Mouse (Mus musculus) right cerebral cortex, adult 18-20 months (tissue): ENCODE measurements around the gene Slc23a4.

Source experiments
- DNase-seq: peaks from one replicate; pipeline ENCODE4 v3.0.0; 2022; ENCODE audit warnings: mixed read lengths

Gene Slc23a4

GRCm38 (mm10) chr6:34910371-34911219, 77.6 kb downstream of the Slc23a4 start, which contains the start of gene Wdr91:
Gene Wdr91, minus strand, starts transcription at chr6:34910876.
- DNase-seq: peak; percentile 93

GRCm38 (mm10) chr6:34909631-34910345, 78.4 kb downstream of the Slc23a4 start:
- no peak for DNase-seq

- no peak for DNase-seq
These were observed 80.4 kb downstream of the Slc23a4 start for GRCm38 (mm10) chr6:34907696-34908260.

- DNase-seq: no peak
These were observed 81.0 kb downstream of the Slc23a4 start for GRCm38 (mm10) chr6:34907121-34907614.

GRCm38 (mm10) chr6:34906661-34907060, 81.5 kb downstream of the Slc23a4 start:
- DNase-seq: no peak

- no peak for DNase-seq
These were observed 82.1 kb downstream of the Slc23a4 start for GRCm38 (mm10) chr6:34906125-34906524.

- no peak for DNase-seq
These were observed 83.8 kb downstream of the Slc23a4 start for GRCm38 (mm10) chr6:34904361-34904760.

- no peak for DNase-seq
These were observed 84.4 kb downstream of the Slc23a4 start for GRCm38 (mm10) chr6:34903851-34904250.

- DNase-seq: no peak
These were observed 84.8 kb downstream of the Slc23a4 start for GRCm38 (mm10) chr6:34903441-34903840.

GRCm38 (mm10) chr6:34902578-34902977, 85.6 kb downstream of the Slc23a4 start:
- no peak for DNase-seq

- DNase-seq: no peak
These were observed 86.2 kb downstream of the Slc23a4 start for GRCm38 (mm10) chr6:34901911-34902444.

GRCm38 (mm10) chr6:34900990-34901389, 87.2 kb downstream of the Slc23a4 start:
- DNase-seq: no peak

GRCm38 (mm10) chr6:34899127-34899526, 89.1 kb downstream of the Slc23a4 start:
- no peak for DNase-seq

- DNase-seq: no peak
These were observed 91.9 kb downstream of the Slc23a4 start for GRCm38 (mm10) chr6:34896168-34896780.

GRCm38 (mm10) chr6:34895569-34895968, 92.6 kb downstream of the Slc23a4 start:
- no peak for DNase-seq
